Mouse (Mus musculus) cerebellum, adult 2 months (tissue): ENCODE measurements around the gene Hspb1.

Source experiments
- CTCF ChIP-seq: fragments of 200-500 bp; IDR thresholded peaks from 2 replicates; pipeline ENCODE4 v1.5.1; 2011; ENCODE audit warnings: low read depth, mild to moderate bottlenecking, control low read depth, low read length, moderate library complexity, borderline replicate concordance; ENCODE audit not compliant: insufficient read depth
- POLR2A ChIP-seq: fragments of 200-500 bp; IDR thresholded peaks from 2 replicates; pipeline ENCODE4 v1.6.1; 2011; ENCODE audit warnings: low read length, control low read depth, borderline replicate concordance; ENCODE audit not compliant: insufficient read depth

DNA sequence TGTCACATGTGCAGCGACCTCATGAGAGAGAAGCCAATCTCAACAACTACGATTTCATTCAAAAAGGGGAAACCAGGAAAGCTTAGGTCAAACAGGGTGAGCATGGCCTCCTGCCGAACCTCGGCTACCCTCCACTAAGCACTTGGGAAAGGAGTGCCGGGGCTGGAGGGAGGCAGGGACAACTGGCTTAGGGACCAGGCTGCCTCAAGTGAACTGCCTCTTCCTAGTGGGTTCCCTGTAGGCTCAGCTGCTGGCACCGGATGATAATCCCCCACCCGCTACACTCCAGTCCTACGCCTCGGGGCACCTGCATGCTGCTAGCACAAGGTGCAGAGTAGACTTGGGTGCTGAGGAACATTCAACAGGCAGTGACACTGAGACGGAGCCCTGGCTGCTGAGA is 21.9 kb downstream of the Hspb1 start:
- no peak for TF ChIP-seq CTCF
- TF ChIP-seq POLR2A, result no peak
